Mouse (Mus musculus) C2C12 (cell line): ENCODE results near the gene Brd2.

ENCODE experiments used
- CTCF ChIP-seq: IDR thresholded peaks from one replicate; pipeline ENCODE4 v1.5.1; 2011; ENCODE audit not compliant: control insufficient read depth, insufficient read depth, insufficient read length
- MYOD1 ChIP-seq: IDR thresholded peaks from one replicate; pipeline ENCODE4 v1.6.1; 2011; ENCODE audit warnings: low read depth; ENCODE audit not compliant: control insufficient read depth, insufficient read length
- USF1 ChIP-seq: IDR thresholded peaks from one replicate; pipeline ENCODE4 v1.6.1; 2011; ENCODE audit warnings: low read depth, mild to moderate bottlenecking, control low read depth, moderate library complexity

GRCm38 (mm10) chr17:34088124-34088523, 34.3 kb downstream of the Brd2 start:
- no peak for TF ChIP-seq MYOD1
- no peak for TF ChIP-seq CTCF
- no peak for TF ChIP-seq USF1
